Mouse (Mus musculus) liver, postnatal 0 days (tissue): ENCODE measurements around the gene H2-Q10.
"Not testable (repeated sequence)": the region's sequence is repeated elsewhere in the genome, so short reads cannot be mapped to it uniquely, and the experiment has no call there.

Source experiments
- CTCF ChIP-seq: sonication (generic); IDR thresholded peaks from 2 replicates; pipeline ENCODE4 v1.5.1; 2016; ENCODE audit warnings: antibody characterized with exemption, low read depth
- EP300 ChIP-seq: IDR thresholded peaks from 2 replicates; pipeline ENCODE4 v1.6.1; 2016; ENCODE audit warnings: antibody characterized with exemption, low read depth, mild to moderate bottlenecking

DNA sequence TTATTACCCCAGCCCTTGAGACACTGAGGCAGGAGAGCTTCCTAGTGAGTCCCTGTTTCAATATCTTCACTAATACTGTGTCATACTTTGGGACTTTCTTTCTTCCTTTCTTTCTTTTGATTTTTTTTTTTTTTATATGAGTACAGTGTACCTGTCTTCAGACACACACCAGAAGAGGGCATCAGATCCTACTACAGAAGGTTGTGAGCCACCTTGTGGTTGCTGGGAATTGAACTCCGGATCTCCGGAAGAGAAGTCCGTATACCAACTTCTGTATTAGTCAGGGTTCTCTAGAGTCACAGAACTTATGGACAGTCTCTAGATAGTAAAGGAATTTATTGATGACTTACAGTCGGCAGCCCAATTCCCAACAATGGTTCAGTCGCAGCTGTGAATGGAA, 38.4 kb downstream of the H2-Q10 start:
- TF ChIP-seq EP300 = not testable (repeated sequence)
- 0 out of 2 replicates have a peak, but pooled peaks have one; percentile 10 for TF ChIP-seq CTCF
